Mouse (Mus musculus) MEL (cell line): Measurements from ENCODE around the gene Adh1. TPM values are rescaled to one million over a fixed set of nuclear protein-coding genes. Genes with fewer than 3 reads are reported as not detected.

ENCODE experiments used
- DNase-seq: peaks from one replicate; pipeline ENCODE4 v3.0.0; 2011; ENCODE audit warnings: low read depth, low spot score
- H3K27ac ChIP-seq: 2 replicates; pipeline ENCODE4 v1.5.1; 2012; ENCODE audit warnings: low read depth, mild to moderate bottlenecking, control low read depth, low read length, moderate library complexity; ENCODE audit not compliant: control insufficient read depth
- H3K27me3 ChIP-seq, 2 experiments: fragments of 150-350 bp in 1 of 2; sonication (generic) in 1 of 2; 2 replicates each; pipeline ENCODE4 v1.6.1; 2012; ENCODE audit warnings: low read length in 2 of 2, mild to moderate bottlenecking in 2 of 2, improper control_type of control experiment in 1 of 2, moderate library complexity in 1 of 2; ENCODE audit not compliant: insufficient read depth in 2 of 2, control insufficient read depth in 1 of 2
- H3K36me3 ChIP-seq, 2 experiments: 2 replicates each; pipeline ENCODE4 v1.6.1; 2012 to 2014; ENCODE audit warnings: low read length in 2 of 2, improper control_type of control experiment in 1 of 2, inconsistent platforms in 1 of 2, mild to moderate bottlenecking in 1 of 2; ENCODE audit not compliant: insufficient read depth in 2 of 2, control insufficient read depth in 1 of 2
- H3K4me1 ChIP-seq, 2 experiments: fragments of 150-350 bp in 1 of 2; sonication (generic) in 1 of 2; 2 replicates each; pipeline ENCODE4 v1.6.1; 2012; ENCODE audit warnings: low read length in 2 of 2, improper control_type of control experiment in 1 of 2, mild to moderate bottlenecking in 1 of 2; ENCODE audit not compliant: insufficient read depth in 2 of 2, control insufficient read depth in 1 of 2
- H3K4me3 ChIP-seq, 2 experiments: fragments of 150-350 bp in 1 of 2; sonication (generic) in 1 of 2; 2 replicates each; pipeline ENCODE4 v1.5.1; 2012; ENCODE audit warnings: low read depth in 2 of 2, low read length in 2 of 2, mild to moderate bottlenecking in 2 of 2, moderate library complexity in 2 of 2, control low read depth in 1 of 2, improper control_type of control experiment in 1 of 2; ENCODE audit not compliant: control insufficient read depth in 1 of 2, insufficient read depth in 1 of 2
- H3K79me2 ChIP-seq: 2 replicates; pipeline ENCODE4 v1.6.1; 2012; ENCODE audit warnings: mild to moderate bottlenecking, low read length, moderate library complexity; ENCODE audit not compliant: control insufficient read depth, poor library complexity, insufficient read depth
- H3K9ac ChIP-seq: 2 replicates; pipeline ENCODE4 v1.6.1; 2012; ENCODE audit warnings: low read depth, mild to moderate bottlenecking, control low read depth, low read length, moderate library complexity; ENCODE audit not compliant: control insufficient read depth, poor library complexity, severe bottlenecking
- H3K9me3 ChIP-seq: fragments of 150-350 bp; sonication (generic); replicated peaks from 2 replicates; pipeline ENCODE4 v1.6.1; 2012; ENCODE audit warnings: mild to moderate bottlenecking, low read length, improper control_type of control experiment, moderate library complexity; ENCODE audit not compliant: insufficient read depth
- CHD1 ChIP-seq: IDR thresholded peaks from 2 replicates; pipeline ENCODE4 v1.6.1; 2012; ENCODE audit warnings: low read depth, mild to moderate bottlenecking, inconsistent platforms, low read length, improper control_type of control experiment
- CTCF ChIP-seq, 3 experiments: IDR thresholded peaks in 2 of 3; conservative IDR thresholded peaks in 1 of 3; 2 replicates each; pipeline ENCODE4 v1.5.1; 2011 to 2012; ENCODE audit warnings: low read length in 3 of 3, low read depth in 2 of 3, mild to moderate bottlenecking in 2 of 3, improper control_type of control experiment in 1 of 3, inconsistent platforms in 1 of 3, mixed read lengths in 1 of 3, moderate library complexity in 1 of 3; ENCODE audit not compliant: control insufficient read depth in 1 of 3, insufficient read depth in 1 of 3, poor library complexity in 1 of 3, severe bottlenecking in 1 of 3
- ELF1 ChIP-seq: IDR thresholded peaks from 2 replicates; pipeline ENCODE4 v1.6.1; 2014; ENCODE audit warnings: low read depth, mild to moderate bottlenecking, inconsistent platforms, low read length, improper control_type of control experiment, moderate library complexity
- EP300 ChIP-seq, 2 experiments: IDR thresholded peaks; 2 replicates each; pipeline ENCODE4 v1.6.1; 2011; ENCODE audit warnings: improper control_type of control experiment in 2 of 2, low read length in 2 of 2, low read depth in 1 of 2, mild to moderate bottlenecking in 1 of 2
- GATA1 ChIP-seq: IDR thresholded peaks from 2 replicates; pipeline ENCODE4 v1.6.1; 2011; ENCODE audit warnings: low read depth, low read length, improper control_type of control experiment
- HCFC1 ChIP-seq: IDR thresholded peaks from 2 replicates; pipeline ENCODE4 v1.6.1; 2012; ENCODE audit warnings: low read depth, mild to moderate bottlenecking, inconsistent platforms, low read length, improper control_type of control experiment, moderate library complexity
- JUND ChIP-seq: IDR thresholded peaks from 2 replicates; pipeline ENCODE4 v1.6.1; 2011; ENCODE audit warnings: low read depth, mild to moderate bottlenecking, improper control_type of control experiment, low read length
- MAX ChIP-seq: IDR thresholded peaks from 2 replicates; pipeline ENCODE4 v1.6.1; 2011; ENCODE audit warnings: low read length, improper control_type of control experiment
- MAZ ChIP-seq: IDR thresholded peaks from 2 replicates; pipeline ENCODE4 v1.6.1; 2012; ENCODE audit warnings: low read depth, mild to moderate bottlenecking, inconsistent platforms, low read length, improper control_type of control experiment
- MEF2A ChIP-seq: IDR thresholded peaks from 2 replicates; pipeline ENCODE4 v1.6.1; 2014; ENCODE audit warnings: low read depth, mild to moderate bottlenecking, inconsistent platforms, low read length, improper control_type of control experiment; ENCODE audit not compliant: poor library complexity, insufficient replicate concordance, severe bottlenecking; ENCODE audit errors: extremely low read depth
- MYB ChIP-seq: IDR thresholded peaks from 2 replicates; pipeline ENCODE4 v1.6.1; 2011; ENCODE audit warnings: mild to moderate bottlenecking, low read depth, low read length, improper control_type of control experiment
- MYC ChIP-seq: IDR thresholded peaks from 2 replicates; pipeline ENCODE4 v1.6.1; 2011; ENCODE audit warnings: low read depth, mild to moderate bottlenecking, low read length, improper control_type of control experiment, moderate library complexity
- NELFE ChIP-seq: IDR thresholded peaks from 2 replicates; pipeline ENCODE4 v1.6.1; 2011; ENCODE audit warnings: low read depth, low read length, improper control_type of control experiment
- POLR2A ChIP-seq, 2 experiments: IDR thresholded peaks; 2 replicates each; pipeline ENCODE4 v1.6.1; 2011 to 2012; ENCODE audit warnings: low read length in 2 of 2, mild to moderate bottlenecking in 2 of 2, control low read depth in 1 of 2, improper control_type of control experiment in 1 of 2, low read depth in 1 of 2, moderate library complexity in 1 of 2; ENCODE audit not compliant: control insufficient read depth in 1 of 2, insufficient read depth in 1 of 2, poor library complexity in 1 of 2
- POLR2AphosphoS5 ChIP-seq: IDR thresholded peaks from 2 replicates; pipeline ENCODE4 v1.6.1; 2012; ENCODE audit warnings: low read depth, borderline replicate concordance, mild to moderate bottlenecking, inconsistent platforms, low read length, moderate library complexity, mixed read lengths
- RAD21 ChIP-seq: IDR thresholded peaks from 2 replicates; pipeline ENCODE4 v1.6.1; 2011; ENCODE audit warnings: mild to moderate bottlenecking, low read depth, low read length, improper control_type of control experiment
- USF1 ChIP-seq: IDR thresholded peaks from 2 replicates; pipeline ENCODE4 v1.6.1; 2014; ENCODE audit warnings: low read depth, mild to moderate bottlenecking, inconsistent platforms, low read length, improper control_type of control experiment, moderate library complexity
- USF2 ChIP-seq, 2 experiments: IDR thresholded peaks; 2 replicates each; pipeline ENCODE4 v1.6.1; 2011 to 2012; ENCODE audit warnings: improper control_type of control experiment in 2 of 2, low read length in 2 of 2, borderline replicate concordance in 1 of 2, inconsistent platforms in 1 of 2, low read depth in 1 of 2, mild to moderate bottlenecking in 1 of 2; ENCODE audit not compliant: insufficient read depth in 1 of 2
- ZC3H11A ChIP-seq: IDR thresholded peaks from 2 replicates; pipeline ENCODE4 v1.6.1; 2012; ENCODE audit warnings: low read depth, mild to moderate bottlenecking, inconsistent platforms, low read length, improper control_type of control experiment
- polyA plus RNA-seq, 2 experiments: library from polyadenylated mRNA; stranded (reverse) in 1 of 2; unstranded in 1 of 2; fragments of >175 nt in 1 of 2; fragments of >200 nt in 1 of 2; gene quantifications; 2 replicates each; pipeline versions ENCODE4 v1.2.1 to v1.2.4; 2012; ENCODE audit warnings: low replicate concordance in 2 of 2, low read depth in 1 of 2; ENCODE audit not compliant: insufficient read length in 2 of 2, insufficient read depth in 1 of 2, missing spikeins in 1 of 2
- total RNA-seq: library from RNA; depleted of rRNA; stranded (reverse); fragments of 300-350 nt; gene quantifications from 2 replicates; pipeline ENCODE4 v1.2.3, GENCODE M21; 2012

The Adh1 gene
- total and polyA plus RNA-seq, 3 experiments = 0.15 TPM; not detected in 2

DNA sequence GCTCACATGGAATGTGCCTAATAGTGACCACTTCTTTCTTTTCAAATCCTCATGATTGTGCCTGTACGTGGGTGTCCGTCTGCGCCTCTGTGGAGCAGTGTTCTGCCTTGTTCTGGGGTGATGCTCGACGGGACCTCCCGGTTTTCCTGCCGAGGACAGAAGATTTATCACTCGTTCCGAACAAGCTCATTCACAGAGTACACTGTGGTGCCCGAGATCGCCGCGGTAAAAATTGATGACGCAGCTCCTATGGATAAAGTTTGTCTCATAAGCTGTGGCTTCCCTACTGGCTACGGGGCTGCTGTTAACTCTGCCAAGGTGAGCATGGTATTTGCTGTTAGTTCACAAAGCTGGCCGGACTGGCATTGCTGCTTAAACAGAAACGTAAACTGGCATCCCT is 64.2 kb downstream of the Adh1 start:
- Histone ChIP-seq H3K79me2 (no peaks in the 10 kb centered on the region), H3K36me3 (no peaks in the 10 kb centered on the region), H3K27ac (no peak overlapping the region), H3K4me1 (no peaks in the 10 kb centered on the region), H3K9ac (no peak overlapping the region), H3K4me3 (no peak overlapping the region), H3K27me3 (peaks cover 0 to 5% of the 10 kb centered on the region in 2 experiments; a peak in 3 of 4 replicates), H3K9me3 (no peaks in the 10 kb centered on the region)
- TF ChIP-seq POLR2A (IDR thresholded peaks at IDR 0.05; ENCODE audit: control insufficient read depth in 1 of 2, insufficient read depth in 1 of 2, low read depth in 1 of 2, low read length in 2 of 2, poor library complexity in 1 of 2) = no peak
- no peak for TF ChIP-seq MEF2A
- DNase-seq = no peak

DNA sequence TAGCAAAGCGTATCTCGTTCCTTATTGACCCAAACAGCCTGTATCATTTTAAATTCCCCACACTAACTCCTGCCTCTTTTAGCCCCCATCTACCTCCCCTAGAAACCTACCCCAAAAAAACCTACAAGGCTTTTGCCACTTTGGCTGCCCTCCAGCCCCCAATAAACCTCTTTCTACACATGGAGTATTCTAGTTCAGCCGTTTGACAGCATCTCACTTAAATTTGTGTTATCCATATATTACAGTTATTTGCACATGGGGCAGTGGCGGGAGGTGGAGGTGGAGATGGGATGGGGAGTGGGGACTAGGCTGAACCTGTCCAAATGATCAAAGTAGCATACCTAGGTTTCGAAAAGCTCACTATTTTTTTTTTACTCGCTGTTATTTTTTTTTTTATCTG is 64.7 kb downstream of the Adh1 start:
- Histone ChIP-seq H3K27me3 (peaks cover 0 to 5% of the 10 kb centered on the region in 2 experiments; a peak in 3 of 4 replicates), H3K4me3 (no peak overlapping the region), H3K27ac (no peak overlapping the region), H3K79me2 (no peaks in the 10 kb centered on the region), H3K36me3 (no peaks in the 10 kb centered on the region), H3K4me1 (no peaks in the 10 kb centered on the region), H3K9me3 (no peaks in the 10 kb centered on the region), H3K9ac (no peak overlapping the region)
- TF ChIP-seq MAZ (no peak), MYC (no peak), CTCF (IDR thresholded peaks at IDR 0.05 in 2 of 3, conservative IDR thresholded peaks at IDR 0.05 in 1 of 3; ENCODE audit: control insufficient read depth in 1 of 3, insufficient read depth in 1 of 3, low read depth in 2 of 3, low read length in 3 of 3, poor library complexity in 1 of 3, severe bottlenecking in 1 of 3) (no peak), MYB (no peak), HCFC1 (no peak), USF2 (IDR thresholded peaks at IDR 0.05; ENCODE audit: borderline replicate concordance in 1 of 2, insufficient read depth in 1 of 2, low read depth in 1 of 2, low read length in 2 of 2) (no peak), MAX (no peak), ELF1 (no peak), JUND (no peak), EP300 (IDR thresholded peaks at IDR 0.05; ENCODE audit: low read depth in 1 of 2, low read length in 2 of 2) (no peak), MEF2A (no peak), GATA1 (no peak), NELFE (no peak), CHD1 (no peak), USF1 (no peak), POLR2AphosphoS5 (no peak), RAD21 (no peak), POLR2A (IDR thresholded peaks at IDR 0.05; ENCODE audit: control insufficient read depth in 1 of 2, insufficient read depth in 1 of 2, low read depth in 1 of 2, low read length in 2 of 2, poor library complexity in 1 of 2) (no peak), ZC3H11A (no peak)
- DNase-seq = no peak
